Mouse (Mus musculus): ENCODE results near the gene Gfy. TPM values are rescaled to one million over a fixed set of nuclear protein-coding genes. Genes with fewer than 3 reads are reported as not detected.
A peak's percentile ranks its signal among the peaks of the same experiment; 100 is the strongest.

The Gfy gene
- polyA plus RNA-seq, 1 experiment from 2014 or later: not detected

DNA sequence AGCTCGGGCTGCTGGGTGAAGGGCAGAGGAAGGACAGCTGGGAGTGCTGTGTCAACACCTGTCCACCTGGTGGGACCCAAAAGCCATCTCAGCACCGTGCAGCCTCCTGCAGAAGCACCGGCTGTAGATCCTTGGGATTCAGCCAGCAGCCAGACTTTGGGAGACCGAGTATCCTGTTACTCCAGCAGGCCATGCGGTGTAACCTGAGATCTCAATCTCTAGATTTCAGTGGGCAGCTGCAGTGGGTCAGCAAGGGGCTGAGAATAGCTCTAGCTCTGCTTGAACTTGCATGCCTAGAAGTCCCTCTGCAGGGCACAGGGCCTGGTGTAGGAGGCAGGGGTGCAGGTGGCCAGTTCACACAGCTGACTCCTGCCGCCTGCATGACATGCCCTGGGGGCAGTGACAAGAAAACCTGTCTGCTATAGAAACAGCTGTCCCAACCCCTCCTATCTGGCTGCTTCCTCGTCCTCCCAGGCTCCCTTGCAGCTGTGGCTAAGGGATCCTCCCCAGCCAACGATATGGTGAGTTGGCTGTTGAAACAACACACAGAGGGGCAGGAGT is 12.5 kb upstream of the Gfy start:
- WGBS: 24% methylated on average over 8 of the region's 8 CpGs
- Histone ChIP-seq H3K36me3 (replicated peaks) (no peaks in the 10 kb centered on the region), H3K4me1 (no peaks in the 10 kb centered on the region), H3K27ac (no peak overlapping the region), H3K4me2 (no peak overlapping the region), H3K9ac (no peak overlapping the region), H3K9me3 (no peaks in the 10 kb centered on the region), H3K27me3 (replicated peaks) (no peaks in the 10 kb centered on the region; the same call in 1 of the 2 replicates), H3K4me3 (no peak overlapping the region)
- no peak for ATAC-seq (replicated peaks)

DNA sequence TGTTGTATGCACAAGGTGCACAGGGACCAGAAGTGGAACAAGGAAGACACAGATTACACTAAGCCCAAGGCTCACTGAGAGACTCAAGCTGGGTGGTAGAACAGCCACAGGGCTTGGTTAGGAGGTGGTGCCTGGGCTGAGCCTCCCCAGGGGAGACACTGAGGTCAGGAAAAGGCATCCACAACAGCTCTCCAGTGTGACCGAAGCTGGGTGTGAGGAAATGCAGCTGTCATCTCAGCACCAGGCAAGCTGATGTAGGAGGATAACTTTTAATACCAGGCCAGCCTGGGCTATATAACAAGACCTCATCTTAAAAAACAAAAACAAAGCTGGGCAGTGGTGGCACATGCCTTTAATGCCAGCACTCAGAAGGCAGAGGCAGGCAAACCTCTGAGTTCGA is 11.8 kb upstream of the Gfy start:
- no peaks in the 10 kb centered on the region for H3K9me3 ChIP-seq
- WGBS: 83% methylated on average over 2 of the region's 2 CpGs
- no peak overlapping the region for H3K9ac ChIP-seq
- no peak overlapping the region for H3K4me3 ChIP-seq
- H3K27me3 ChIP-seq (replicated peaks): no peaks in the 10 kb centered on the region; the same call in 1 of the 2 replicates
- H3K4me1 ChIP-seq: no peaks in the 10 kb centered on the region
- no peak for ATAC-seq (replicated peaks)
- no peaks in the 10 kb centered on the region for H3K36me3 ChIP-seq (replicated peaks)
- H3K4me2 ChIP-seq: no peak overlapping the region
- no peak overlapping the region for H3K27ac ChIP-seq

DNA sequence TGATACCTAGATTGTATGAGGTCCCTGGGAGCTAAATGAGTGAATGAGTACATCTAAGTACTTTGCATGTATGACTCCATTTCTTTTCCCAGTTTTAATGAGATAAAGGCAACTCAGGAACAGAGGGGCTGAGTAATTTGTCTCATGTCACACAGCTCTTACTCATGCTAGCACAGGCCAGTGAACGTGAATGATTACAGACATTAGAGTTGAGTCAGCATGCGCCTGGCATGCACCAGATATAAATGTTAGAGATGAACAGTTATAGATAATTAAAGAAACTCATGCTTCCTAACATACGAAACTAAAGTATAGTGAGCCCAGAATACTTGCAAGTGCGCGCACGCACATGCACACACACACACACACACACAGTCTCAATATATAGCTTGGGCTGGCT is 10.8 kb upstream of the Gfy start:
- Histone ChIP-seq H3K9ac (no peak overlapping the region), H3K27me3 (replicated peaks) (peaks cover 6% of the 10 kb centered on the region), H3K4me3 (no peak overlapping the region), H3K36me3 (replicated peaks) (no peaks in the 10 kb centered on the region), H3K9me3 (no peaks in the 10 kb centered on the region), H3K4me1 (no peaks in the 10 kb centered on the region), H3K27ac (no peak overlapping the region), H3K4me2 (no peak overlapping the region)
- 92% methylated on average over 6 of the region's 6 CpGs for WGBS
- ATAC-seq (replicated peaks): no peak

DNA sequence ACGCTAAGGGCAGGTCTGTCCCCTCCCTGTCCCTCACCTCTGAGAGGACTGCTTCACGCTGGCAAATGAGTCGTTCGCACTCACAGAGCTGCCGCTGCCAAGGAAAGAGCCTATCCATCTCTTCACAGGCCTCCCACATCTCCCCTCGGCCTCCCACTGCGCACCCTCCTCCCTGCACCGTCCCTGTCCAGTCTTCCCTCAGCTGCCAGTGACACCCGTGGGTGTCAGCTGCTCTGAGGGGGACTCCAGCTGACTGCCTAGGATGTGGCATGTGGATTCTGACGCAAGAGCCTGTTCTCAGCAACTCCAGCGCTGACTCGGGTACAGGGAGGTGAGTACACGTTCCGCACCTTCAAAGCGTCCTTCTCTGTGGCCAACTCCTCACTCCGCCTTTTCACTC is 10.2 kb upstream of the Gfy start:
- no peak for ATAC-seq (replicated peaks)
- Histone ChIP-seq H3K9ac (no peak overlapping the region), H3K4me1 (peaks cover 4% of the 10 kb centered on the region; the same call in 1 of the 2 replicates), H3K9me3 (no peaks in the 10 kb centered on the region), H3K4me3 (no peak overlapping the region), H3K4me2 (no peak overlapping the region), H3K36me3 (replicated peaks) (no peaks in the 10 kb centered on the region), H3K27me3 (replicated peaks) (peaks cover 11% of the 10 kb centered on the region), H3K27ac (no peak overlapping the region)
- WGBS: 62% methylated on average over 16 of the region's 16 CpGs

DNA sequence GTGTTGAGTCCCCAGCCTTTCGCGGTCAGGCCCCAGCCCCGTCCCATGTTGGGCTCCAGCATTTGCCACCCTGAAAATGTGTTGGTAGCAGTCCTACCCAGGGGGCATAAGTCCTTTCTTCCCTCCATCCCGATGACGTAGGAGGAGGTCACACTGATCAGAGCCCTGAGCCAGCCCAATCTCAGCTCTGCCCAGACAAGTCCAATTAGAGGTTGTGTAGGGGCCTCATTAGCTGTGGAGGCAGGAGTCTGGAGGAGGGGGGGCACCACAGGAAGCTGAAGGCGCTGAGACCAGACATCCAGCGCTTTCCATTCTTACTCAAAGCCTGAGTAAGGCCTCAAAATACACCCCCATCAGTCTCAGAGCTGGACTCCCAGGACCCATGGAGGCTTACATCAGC is 6.6 kb upstream of the Gfy start:
- 59% methylated on average over 7 of the region's 7 CpGs for WGBS
- Histone ChIP-seq H3K27me3 (replicated peaks) (peaks cover 48% of the 10 kb centered on the region), H3K9me3 (no peaks in the 10 kb centered on the region)

DNA sequence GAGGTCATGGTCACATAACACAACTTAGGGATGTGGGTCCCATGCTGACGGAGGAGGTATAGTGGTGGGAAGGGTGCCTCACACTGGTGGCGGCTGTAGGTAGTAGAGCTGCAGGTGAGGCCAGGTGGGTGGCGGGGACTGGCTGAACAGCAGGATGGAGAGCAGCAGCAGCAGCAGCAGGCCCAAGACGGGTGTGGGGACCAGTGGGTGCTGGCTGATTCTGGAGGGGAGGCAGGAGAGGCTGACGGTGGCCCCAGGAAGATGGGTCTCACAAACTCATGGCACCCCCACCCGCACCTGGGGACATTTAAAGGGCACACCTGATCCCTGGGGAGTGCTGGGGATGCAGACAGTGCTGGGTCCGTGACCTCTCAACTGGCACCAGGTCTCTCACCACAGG is 4.3 kb upstream of the Gfy start:
- ATAC-seq (replicated peaks): no peak
- 65% methylated on average over 7 of the region's 7 CpGs for WGBS
- H3K9ac ChIP-seq: no peak overlapping the region

More for the DNA sequence above, 6.6 kb upstream of the Gfy start:
- H3K9ac ChIP-seq: no peak overlapping the region
- H3K27ac ChIP-seq: no peak overlapping the region
- H3K4me1 ChIP-seq: peaks cover 23% of the 10 kb centered on the region
- ATAC-seq (replicated peaks): no peak
- H3K4me3 ChIP-seq: no peak overlapping the region
- no peaks in the 10 kb centered on the region for H3K36me3 ChIP-seq (replicated peaks)
- no peak overlapping the region for H3K4me2 ChIP-seq

DNA sequence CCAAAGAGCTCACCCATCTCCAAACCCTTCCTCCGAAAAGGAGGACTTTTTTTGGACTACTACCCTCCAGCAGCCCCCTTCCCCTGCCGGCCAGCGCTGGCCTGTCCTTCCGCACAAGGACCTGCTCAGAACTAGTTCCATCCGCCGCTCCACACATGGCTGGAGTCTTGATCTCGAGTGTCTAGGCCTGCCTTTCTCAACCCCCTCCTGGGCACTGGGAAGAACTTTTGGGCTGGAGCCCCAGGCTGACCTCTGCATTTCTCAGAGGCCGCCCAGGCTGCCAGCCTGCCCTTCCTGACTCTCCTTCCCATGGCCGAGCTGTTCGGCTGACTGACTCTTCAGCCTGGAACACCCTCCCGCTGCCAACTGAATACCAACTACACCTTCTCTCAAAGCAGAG is 3.2 kb upstream of the Gfy start:
- H3K27ac ChIP-seq: no peak overlapping the region
- ATAC-seq (replicated peaks): no peak; the same call in 1 of the 2 replicates
- H3K9ac ChIP-seq: peak overlapping the region; percentile 25; the same call in 1 of the 2 replicates
- H3K4me3 ChIP-seq: peak overlapping the region; percentile 37
- H3K9me3 ChIP-seq: no peaks in the 10 kb centered on the region
- WGBS: 17% methylated on average over 11 of the region's 11 CpGs
- H3K4me2 ChIP-seq: peak overlapping the region; percentile 62
- H3K27me3 ChIP-seq (replicated peaks): peaks cover 81% of the 10 kb centered on the region
- H3K36me3 ChIP-seq (replicated peaks): no peaks in the 10 kb centered on the region
- peaks cover 24% of the 10 kb centered on the region for H3K4me1 ChIP-seq

More for the DNA sequence above, 4.3 kb upstream of the Gfy start:
- H3K9me3 ChIP-seq: no peaks in the 10 kb centered on the region
- no peaks in the 10 kb centered on the region for H3K36me3 ChIP-seq (replicated peaks)
- peaks cover 24% of the 10 kb centered on the region for H3K4me1 ChIP-seq
- H3K4me2 ChIP-seq: no peak overlapping the region
- H3K27ac ChIP-seq: no peak overlapping the region
- no peak overlapping the region for H3K4me3 ChIP-seq
- peaks cover 70% of the 10 kb centered on the region for H3K27me3 ChIP-seq (replicated peaks)

DNA sequence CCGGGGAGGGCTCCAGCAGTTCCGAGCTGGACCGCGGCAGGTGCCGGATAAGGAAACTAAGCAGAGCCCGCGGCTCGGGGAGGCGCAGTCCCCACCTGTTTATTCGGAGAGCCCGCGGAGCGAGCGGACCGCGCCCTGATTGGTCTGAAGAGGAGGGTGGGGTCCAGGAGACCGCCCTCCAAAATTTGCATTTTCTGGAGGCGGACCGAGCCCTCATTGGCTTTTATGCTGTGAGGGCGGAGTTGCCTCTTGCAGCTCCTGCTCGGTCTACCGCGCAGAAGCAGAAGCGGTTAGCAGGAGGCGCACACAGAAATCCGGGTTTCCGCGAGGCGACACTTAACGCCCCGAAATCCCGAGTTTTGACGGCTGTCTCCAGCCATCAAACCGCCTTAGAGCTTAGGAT is 2.8 kb upstream of the Gfy start:
- Histone ChIP-seq H3K4me2 (peak overlapping the region; percentile 62), H3K27ac (no peak overlapping the region), H3K9me3 (no peaks in the 10 kb centered on the region), H3K27me3 (replicated peaks) (peaks cover 85% of the 10 kb centered on the region), H3K4me1 (peaks cover 24% of the 10 kb centered on the region), H3K9ac (peak overlapping the region; percentile 25; the same call in 1 of the 2 replicates), H3K36me3 (replicated peaks) (no peaks in the 10 kb centered on the region), H3K4me3 (peak overlapping the region; percentile 37)
- peak; percentile 84 for ATAC-seq (replicated peaks)
- WGBS: under 1% methylated on average over 34 of the region's 34 CpGs

DNA sequence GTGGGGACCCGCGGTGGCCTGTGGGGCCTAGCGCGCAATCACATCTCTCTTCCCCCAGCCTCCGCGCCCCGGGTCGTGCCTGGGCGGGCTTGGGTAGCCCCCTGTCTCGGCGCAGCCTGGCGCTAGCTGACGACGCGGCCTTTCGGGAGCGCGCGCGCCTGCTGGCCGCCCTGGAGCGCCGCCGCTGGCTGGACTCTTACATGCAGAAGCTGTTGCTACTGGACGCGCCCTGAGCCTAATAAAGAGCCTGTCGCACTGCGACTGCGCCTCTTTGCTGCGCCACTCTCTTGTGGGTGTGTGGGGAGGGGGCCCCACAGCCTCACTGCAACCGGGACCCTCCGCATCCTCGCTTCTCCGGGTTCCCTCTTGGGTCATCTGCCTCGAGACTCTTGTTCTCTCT is 2.2 kb upstream of the Gfy start:
- H3K27me3 ChIP-seq (replicated peaks): peaks cover 90% of the 10 kb centered on the region
- H3K9me3 ChIP-seq: no peaks in the 10 kb centered on the region
- ATAC-seq (replicated peaks): no peak; the same call in 1 of the 2 replicates
- H3K4me1 ChIP-seq: peaks cover 24% of the 10 kb centered on the region
- no peak overlapping the region for H3K27ac ChIP-seq
- peak overlapping the region; percentile 37 for H3K4me3 ChIP-seq
- peak overlapping the region; percentile 2; the same call in 1 of the 2 replicates for H3K9ac ChIP-seq
- 3% methylated on average over 34 of the region's 35 CpGs for WGBS
- H3K36me3 ChIP-seq (replicated peaks): no peaks in the 10 kb centered on the region
- peak overlapping the region; percentile 62 for H3K4me2 ChIP-seq

DNA sequence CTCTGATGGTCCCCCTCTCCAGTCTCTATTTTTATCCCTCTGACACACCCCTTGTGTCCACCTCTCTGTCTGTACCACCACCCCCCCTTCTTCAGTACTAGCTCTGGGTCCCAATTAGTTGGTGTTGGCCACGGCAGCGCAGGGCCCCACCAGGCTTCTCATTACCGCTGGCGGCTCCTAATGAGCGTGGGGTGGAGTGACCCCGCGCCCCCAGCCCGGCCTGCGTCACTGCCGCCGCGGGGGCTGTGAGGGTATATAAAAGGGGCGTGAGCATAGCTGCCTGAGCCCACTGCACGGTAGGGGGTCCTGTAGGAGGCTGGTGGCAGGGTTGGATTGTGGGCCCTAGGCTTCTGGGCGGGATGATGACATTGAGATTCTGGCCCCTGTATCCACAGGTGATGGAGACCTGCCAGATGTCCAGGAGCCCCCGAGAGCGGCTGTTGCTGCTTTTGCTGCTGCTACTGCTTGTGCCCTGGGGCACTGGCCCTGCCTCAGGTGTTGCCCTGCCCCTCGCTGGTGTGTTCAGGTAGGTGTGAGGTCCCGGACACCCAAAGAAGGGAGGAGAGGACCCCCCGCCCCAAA is 1.6 kb upstream of the Gfy start, which contains the start of gene Pth2:
TSS of gene Pth2 (plus strand) at position 100 of the 582 bp plus-strand sequence.
- Histone ChIP-seq H3K27me3 (replicated peaks) (peaks cover 96% of the 10 kb centered on the region), H3K4me3 (peak within 1 kb of the TSS; percentile 37), H3K4me1 (peaks cover 30% of the 10 kb centered on the region), H3K4me2 (peak within 1 kb of the TSS; percentile 62), H3K9ac (peak within 1 kb of the TSS; percentile 2; the same call in 1 of the 2 replicates), H3K9me3 (no peaks in the 10 kb centered on the region), H3K36me3 (replicated peaks) (no peaks in the 10 kb centered on the region), H3K27ac (no peak within 1 kb of the TSS)
- 18% methylated on average over 20 of the region's 20 CpGs for WGBS
- ATAC-seq (replicated peaks): no peak

DNA sequence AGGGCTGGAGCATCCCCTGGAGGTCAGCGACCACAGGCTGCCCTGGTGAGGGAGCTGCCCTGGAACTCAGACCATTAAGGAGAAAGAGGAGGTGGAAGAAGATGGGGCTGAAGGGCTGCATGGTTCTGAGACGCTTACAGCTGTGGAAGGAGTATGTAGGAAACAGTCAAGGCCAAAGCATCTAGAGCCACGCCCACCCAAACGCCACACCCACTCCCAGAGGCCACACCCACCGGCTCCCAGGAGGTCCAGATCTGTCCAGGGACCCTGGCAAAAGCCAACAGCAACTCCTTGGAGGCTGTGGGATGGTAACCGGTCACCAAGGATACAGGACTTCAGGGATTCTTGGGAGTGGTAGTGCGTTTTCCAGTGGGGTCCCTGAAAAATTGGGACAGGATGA is 819 bp downstream of the Gfy start:
- ATAC-seq (replicated peaks): no peak
- 24% methylated on average over 7 of the region's 7 CpGs for WGBS
- H3K36me3 ChIP-seq (replicated peaks): no peaks in the 10 kb centered on the region
- H3K9me3 ChIP-seq: no peaks in the 10 kb centered on the region
- H3K4me2 ChIP-seq: no peak overlapping the region
- H3K4me1 ChIP-seq: peaks cover 33% of the 10 kb centered on the region
- H3K27ac ChIP-seq: no peak overlapping the region
- H3K9ac ChIP-seq: no peak overlapping the region
- no peak overlapping the region for H3K4me3 ChIP-seq
- peaks cover 96% of the 10 kb centered on the region for H3K27me3 ChIP-seq (replicated peaks)

DNA sequence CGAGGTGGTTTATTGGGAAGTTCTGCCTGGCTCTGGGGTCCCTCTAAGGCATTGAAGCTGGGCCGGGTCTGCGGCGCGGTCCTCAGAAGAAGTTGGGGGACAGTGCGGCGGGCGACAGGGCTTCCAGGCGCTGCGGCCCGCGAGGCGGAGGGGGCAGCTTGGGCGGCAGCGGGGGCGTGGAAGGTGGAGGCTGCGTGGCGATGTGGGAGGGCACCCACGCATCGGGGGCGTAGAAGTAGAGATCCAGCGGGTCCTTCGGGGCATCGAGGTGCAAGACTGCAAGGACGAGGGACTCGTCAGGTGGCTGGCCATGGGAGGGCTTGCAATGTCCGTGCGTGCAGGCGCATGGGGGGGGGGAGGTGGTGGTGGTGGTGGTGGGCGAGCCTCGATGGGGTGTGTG is 3.0 kb downstream of the Gfy start:
- Histone ChIP-seq H3K9ac (0 out of 2 replicates have a peak overlapping the region, but pooled peaks have one; percentile 4), H3K4me1 (peaks cover 19% of the 10 kb centered on the region), H3K36me3 (replicated peaks) (no peaks in the 10 kb centered on the region), H3K27ac (no peak overlapping the region), H3K9me3 (no peaks in the 10 kb centered on the region), H3K4me2 (peak overlapping the region; percentile 35), H3K4me3 (peak overlapping the region; percentile 18), H3K27me3 (replicated peaks) (peaks cover 80% of the 10 kb centered on the region)
- WGBS: 4% methylated on average over 28 of the region's 31 CpGs
- ATAC-seq (replicated peaks): no peak

DNA sequence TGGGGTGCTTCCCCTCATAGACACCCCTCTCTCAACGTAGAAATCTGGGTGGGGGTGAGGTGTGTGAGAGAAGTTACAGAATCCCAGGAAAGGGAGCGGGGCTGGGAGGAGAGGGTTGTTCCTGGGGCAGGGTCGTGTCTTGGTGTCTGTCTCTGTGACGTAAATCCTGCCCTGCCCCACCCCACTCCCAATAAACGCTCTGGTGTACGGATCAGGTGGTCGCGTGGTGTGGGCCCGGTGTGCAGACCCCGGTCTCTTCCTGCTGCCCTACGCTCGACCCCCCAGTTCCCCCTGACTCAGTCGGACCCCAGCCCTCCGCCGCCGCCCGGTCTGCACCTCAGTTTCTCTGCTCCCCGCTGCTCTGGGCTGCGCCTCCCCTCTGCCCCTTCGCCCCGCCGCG is 3.4 kb downstream of the Gfy start:
- Histone ChIP-seq H3K9me3 (no peaks in the 10 kb centered on the region), H3K4me3 (peak overlapping the region; percentile 18), H3K9ac (0 out of 2 replicates have a peak overlapping the region, but pooled peaks have one; percentile 4), H3K4me1 (peaks cover 15% of the 10 kb centered on the region), H3K27ac (no peak overlapping the region), H3K27me3 (replicated peaks) (peaks cover 76% of the 10 kb centered on the region), H3K4me2 (peak overlapping the region; percentile 35), H3K36me3 (replicated peaks) (no peaks in the 10 kb centered on the region)
- 2% methylated on average over 23 of the region's 23 CpGs for WGBS
- no peak for ATAC-seq (replicated peaks)
